Mouse (Mus musculus) small intestine, adult 2 months (tissue): ENCODE measurements at regions not wholly inside any gene's neighbourhood (a gene's known extent, or its start where the extent isn't known, plus 50 kb on each side); places are given as distances from the start of the nearest gene placed in this dataset.

Experiments used
- CTCF ChIP-seq: fragments of 200-500 bp; IDR thresholded peaks from 2 replicates; pipeline ENCODE4 v1.5.1; 2012; ENCODE audit warnings: low read depth, mild to moderate bottlenecking, control low read depth, inconsistent platforms, low read length, moderate library complexity, mixed read lengths; ENCODE audit not compliant: insufficient replicate concordance, insufficient read length; ENCODE audit errors: extremely low read depth
- POLR2A ChIP-seq: fragments of 200-500 bp; IDR thresholded peaks from 2 replicates; pipeline ENCODE4 v1.6.1; 2012; ENCODE audit warnings: low read depth, mild to moderate bottlenecking, control low read depth, inconsistent platforms, low read length, moderate library complexity

GRCm38 (mm10) chr2:159428201-159428600 is 633.6 kb downstream of the Dhx35 start:
- no peak for TF ChIP-seq CTCF
- TF ChIP-seq POLR2A, result no peak
